Mouse (Mus musculus) hindbrain, embryonic 16.5 days (tissue): Measurements from ENCODE around the gene Dupd1. TPM values are rescaled to one million over a fixed set of nuclear protein-coding genes. Genes with fewer than 3 reads are reported as not detected.

Source experiments
- ATAC-seq: fragments of 200-750 bp; cut with Nextera tagmentation; 2 replicates; pipeline ENCODE4 v1.8.0; 2017; ENCODE audit warnings: moderate TSS enrichment, moderate library complexity
- H3K27ac ChIP-seq: fragments of 300-500 bp; sonication (generic); 2 replicates; pipeline ENCODE4 v1.5.1; 2014; ENCODE audit warnings: low read depth, mild to moderate bottlenecking, control low read depth, low read length, moderate library complexity
- H3K27me3 ChIP-seq: fragments of 300-500 bp; sonication (generic); replicated peaks from 2 replicates; pipeline ENCODE4 v1.6.1; 2014; ENCODE audit warnings: low read length; ENCODE audit not compliant: control insufficient read depth, insufficient read depth
- H3K36me3 ChIP-seq: fragments of 300-500 bp; sonication (generic); 2 replicates; pipeline ENCODE4 v1.6.1; 2014; ENCODE audit warnings: mild to moderate bottlenecking, low read length, moderate library complexity, mixed read lengths; ENCODE audit not compliant: control insufficient read depth, insufficient read depth
- H3K4me1 ChIP-seq: fragments of 300-500 bp; sonication (generic); 2 replicates; pipeline ENCODE4 v1.6.1; 2014; ENCODE audit warnings: low read depth, low read length; ENCODE audit not compliant: control insufficient read depth, insufficient read depth
- H3K4me2 ChIP-seq: fragments of 300-500 bp; sonication (generic); 2 replicates; pipeline ENCODE4 v1.6.1; 2014; ENCODE audit warnings: mild to moderate bottlenecking, low read length, control low read depth, moderate library complexity
- H3K4me3 ChIP-seq: fragments of 300-500 bp; sonication (generic); 2 replicates; pipeline ENCODE4 v1.5.1; 2014; ENCODE audit warnings: mild to moderate bottlenecking, low read length, control low read depth, moderate library complexity
- H3K9ac ChIP-seq: fragments of 300-500 bp; sonication (generic); 2 replicates; pipeline ENCODE4 v1.6.1; 2014; ENCODE audit warnings: low read depth, mild to moderate bottlenecking, control low read depth, low read length, moderate library complexity
- H3K9me3 ChIP-seq: fragments of 300-500 bp; sonication (generic); 2 replicates; pipeline ENCODE4 v1.6.1; 2014; ENCODE audit warnings: mild to moderate bottlenecking, low read length, moderate library complexity; ENCODE audit not compliant: control insufficient read depth
- WGBS: fragments of 180-500 bp; shearing (Covaris S2); extraction: QIAGEN DNeasy Blood & Tissue Kit; methylation state at CpG from one replicate; pipeline ENCODE4 v1.1.7; 2014; 5-methylcytosine and 5-hydroxymethylcytosine counted together
- polyA plus RNA-seq: library from polyadenylated mRNA; unstranded; fragments of >200 nt; fragmentation: Nextera tagmentation; extraction: Ambion mirVana; gene quantifications from 2 replicates; pipeline ENCODE4 v1.2.1, GENCODE M21; 2015

The Dupd1 gene
- polyA plus RNA-seq, 1 experiment from 2014 or later, result not detected

DNA sequence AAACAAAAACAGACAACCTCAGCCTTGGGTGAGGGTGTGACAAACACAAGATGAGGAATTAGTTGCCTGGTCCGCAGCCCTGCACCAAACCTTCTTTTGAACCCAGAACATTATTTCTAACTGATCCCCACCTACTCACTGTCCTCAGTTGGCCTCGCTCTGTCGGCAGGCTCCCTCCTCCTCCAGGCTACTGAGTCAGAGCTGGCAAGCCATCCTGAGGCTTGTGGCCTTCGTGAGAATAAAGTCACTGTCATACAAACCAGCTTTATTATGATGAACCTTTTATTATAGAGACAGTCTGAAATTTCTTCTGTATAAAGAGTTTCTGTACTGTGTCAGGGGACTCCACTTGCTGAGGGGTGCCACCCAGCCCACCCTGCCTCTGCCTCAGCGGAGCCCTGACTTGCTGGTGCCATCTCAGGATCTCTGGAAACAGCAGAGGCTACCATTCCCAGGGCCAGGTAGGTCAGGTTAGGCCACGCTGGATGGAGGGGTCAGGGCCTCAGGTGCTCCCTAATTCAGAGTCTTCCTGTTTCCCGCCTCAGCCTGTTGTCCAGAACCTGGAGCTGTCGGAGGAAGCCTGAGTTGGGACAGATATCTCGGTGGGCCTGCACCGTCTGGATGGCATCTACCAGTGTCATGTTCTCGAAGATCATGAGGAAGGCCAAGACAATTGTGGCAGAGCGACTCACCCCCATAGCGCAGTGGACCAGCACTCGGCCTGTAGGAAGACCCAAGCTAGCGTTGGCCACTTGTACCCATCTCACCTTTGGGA lies 18.9 kb upstream of the Dupd1 start:
- Histone ChIP-seq H3K9me3 (no peaks in the 10 kb centered on the region), H3K27me3 (no peaks in the 10 kb centered on the region), H3K4me1 (no peaks in the 10 kb centered on the region), H3K36me3 (no peaks in the 10 kb centered on the region), H3K9ac (no peak overlapping the region), H3K4me3 (no peak overlapping the region), H3K27ac (no peak overlapping the region), H3K4me2 (no peak overlapping the region)
- WGBS, result 94% methylated on average over 15 of the region's 15 CpGs
- no peak for ATAC-seq

DNA sequence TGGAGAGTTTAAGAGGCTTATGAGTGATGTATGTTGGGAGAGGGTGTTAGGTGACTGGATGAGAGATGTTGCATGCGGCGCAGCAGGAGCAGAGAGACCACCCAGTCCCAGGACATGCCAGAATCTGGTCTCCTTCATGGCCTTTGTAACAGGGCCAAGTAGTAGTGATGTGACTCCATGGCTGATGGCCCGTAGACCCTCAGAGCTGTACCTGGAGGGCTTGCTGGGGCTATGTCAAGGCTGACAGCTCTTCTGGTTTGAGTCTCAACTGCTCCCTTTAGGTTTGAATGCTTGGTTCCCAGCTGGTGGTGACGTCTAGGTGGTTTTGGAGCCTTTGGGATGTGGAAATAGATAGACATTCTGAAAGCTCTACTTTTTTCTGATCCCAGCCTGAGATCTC lies 15.6 kb upstream of the Dupd1 start:
- Histone ChIP-seq H3K4me1 (no peaks in the 10 kb centered on the region), H3K4me2 (no peak overlapping the region), H3K27me3 (no peaks in the 10 kb centered on the region), H3K36me3 (no peaks in the 10 kb centered on the region), H3K4me3 (no peak overlapping the region), H3K27ac (no peak overlapping the region), H3K9me3 (no peaks in the 10 kb centered on the region), H3K9ac (no peak overlapping the region)
- WGBS, result 88% methylated on average over 4 of the region's 4 CpGs
- ATAC-seq, result no peak

- ATAC-seq, result no peak
- H3K9ac ChIP-seq, result no peak overlapping the region
- no peak overlapping the region for H3K27ac ChIP-seq
- no peaks in the 10 kb centered on the region for H3K9me3 ChIP-seq
- H3K4me3 ChIP-seq, result no peak overlapping the region
- H3K4me2 ChIP-seq, result no peak overlapping the region
- H3K36me3 ChIP-seq, result no peaks in the 10 kb centered on the region
- no peaks in the 10 kb centered on the region for H3K4me1 ChIP-seq
- WGBS, result 82% methylated on average over 6 of the region's 6 CpGs
- no peaks in the 10 kb centered on the region for H3K27me3 ChIP-seq
Measured at GRCm38 (mm10) chr14:21729031-21729732, 14.8 kb upstream of the Dupd1 start.

DNA sequence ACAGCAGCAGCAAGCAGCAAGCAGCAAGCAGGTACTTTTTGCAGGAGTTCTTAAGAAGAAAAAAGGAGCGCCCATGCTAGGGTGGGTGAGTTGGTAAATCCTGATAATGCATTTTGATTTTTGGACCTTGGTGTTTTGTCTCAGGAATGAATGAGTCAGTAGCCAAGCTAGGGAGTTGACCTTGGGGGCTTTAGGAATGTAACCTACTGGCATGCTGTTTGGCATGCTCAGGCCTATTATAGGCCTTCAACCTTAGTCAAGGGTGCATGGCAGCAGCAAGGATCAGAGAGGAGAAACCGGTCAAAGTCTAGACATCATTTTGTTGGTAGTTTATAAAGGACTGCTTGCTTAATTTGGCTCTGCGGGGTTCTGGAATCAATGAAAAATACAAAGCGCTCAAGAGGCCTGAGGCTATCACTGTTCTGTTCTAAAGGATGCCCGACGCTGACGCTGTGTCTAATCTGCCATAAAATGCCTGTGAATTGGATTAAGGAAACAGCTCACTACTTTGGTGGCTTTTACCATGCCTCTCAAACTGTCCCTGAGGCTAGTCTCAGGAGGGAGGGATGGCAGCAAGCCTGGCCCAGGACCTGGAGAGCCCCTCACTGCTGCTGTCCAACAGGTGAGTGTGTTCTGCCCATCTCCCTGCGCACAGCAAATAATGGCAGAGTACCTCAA lies 7.8 kb upstream of the Dupd1 start:
- Histone ChIP-seq H3K27me3 (no peaks in the 10 kb centered on the region), H3K27ac (no peak overlapping the region), H3K9ac (no peak overlapping the region), H3K4me3 (no peak overlapping the region), H3K9me3 (no peaks in the 10 kb centered on the region), H3K36me3 (no peaks in the 10 kb centered on the region), H3K4me2 (no peak overlapping the region), H3K4me1 (no peaks in the 10 kb centered on the region)
- no peak for ATAC-seq
- 54% methylated on average over 8 of the region's 8 CpGs for WGBS

- Histone ChIP-seq H3K4me1 (no peaks in the 10 kb centered on the region), H3K4me2 (no peak overlapping the region), H3K4me3 (no peak overlapping the region), H3K9me3 (no peaks in the 10 kb centered on the region), H3K27me3 (no peaks in the 10 kb centered on the region), H3K36me3 (no peaks in the 10 kb centered on the region), H3K9ac (no peak overlapping the region), H3K27ac (no peak overlapping the region)
- no peak for ATAC-seq
- WGBS, result 78% methylated on average over 4 of the region's 4 CpGs
Measured at GRCm38 (mm10) chr14:21720430-21721205, 6.2 kb upstream of the Dupd1 start.

DNA sequence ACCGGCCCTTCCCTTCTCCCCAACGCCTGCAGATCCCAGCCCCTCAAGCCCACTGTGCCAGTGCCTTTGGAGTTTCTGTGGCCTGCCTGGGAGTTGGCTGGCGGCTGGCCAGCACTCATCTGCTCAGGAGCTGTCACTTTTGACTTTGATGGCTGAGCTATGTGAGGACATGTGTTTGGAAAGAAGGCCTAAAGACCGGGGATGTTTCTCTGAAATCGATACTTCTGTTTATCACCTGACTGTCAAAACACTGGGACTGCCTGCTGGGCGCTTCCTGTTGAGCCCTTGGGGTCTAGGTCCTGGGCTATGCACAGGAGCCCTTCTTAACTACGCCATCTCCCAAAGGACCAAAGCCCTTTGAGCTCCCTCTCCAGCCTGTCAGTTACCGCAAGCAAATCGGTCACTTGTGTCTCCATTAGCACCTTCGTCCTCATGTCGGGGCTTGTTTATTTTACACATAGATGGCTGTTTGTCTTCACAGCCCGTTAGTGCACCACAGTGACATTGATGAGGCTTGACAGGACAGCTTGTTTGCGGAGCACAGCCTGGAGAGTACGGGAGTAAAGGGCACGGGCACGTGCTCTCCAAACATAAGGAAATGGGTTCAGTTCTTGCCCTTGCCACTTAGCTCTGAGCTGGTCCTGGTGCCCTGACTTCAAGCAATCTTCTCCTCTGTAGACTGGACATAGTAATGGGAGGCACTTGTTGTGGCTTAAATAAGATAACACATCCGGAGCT lies 5.4 kb upstream of the Dupd1 start:
- 46% methylated on average over 17 of the region's 17 CpGs for WGBS
- no peaks in the 10 kb centered on the region for H3K4me1 ChIP-seq
- H3K36me3 ChIP-seq, result no peaks in the 10 kb centered on the region
- no peak overlapping the region for H3K9ac ChIP-seq
- no peak for ATAC-seq
- no peak overlapping the region for H3K4me3 ChIP-seq
- H3K27me3 ChIP-seq, result no peaks in the 10 kb centered on the region
- no peak overlapping the region for H3K4me2 ChIP-seq
- no peak overlapping the region for H3K27ac ChIP-seq
- H3K9me3 ChIP-seq, result no peaks in the 10 kb centered on the region

- no peak for ATAC-seq
- H3K9me3 ChIP-seq, result no peaks in the 10 kb centered on the region
- no peak overlapping the region for H3K9ac ChIP-seq
- H3K4me2 ChIP-seq, result no peak overlapping the region
- H3K4me1 ChIP-seq, result peaks cover 7% of the 10 kb centered on the region; the same call in 1 of the 2 replicates
- no peak overlapping the region for H3K27ac ChIP-seq
- no peaks in the 10 kb centered on the region for H3K36me3 ChIP-seq
- WGBS, result 79% methylated on average over 2 of the region's 2 CpGs
- H3K4me3 ChIP-seq, result no peak overlapping the region
- no peaks in the 10 kb centered on the region for H3K27me3 ChIP-seq
Measured at GRCm38 (mm10) chr14:21711231-21711630, 3.1 kb downstream of the Dupd1 start.

GRCm38 (mm10) chr14:21709545-21709944 lies 4.8 kb downstream of the Dupd1 start:
- H3K4me2 ChIP-seq, result no peak overlapping the region
- no peak for ATAC-seq
- no peak overlapping the region for H3K9ac ChIP-seq
- no peaks in the 10 kb centered on the region for H3K27me3 ChIP-seq
- H3K4me1 ChIP-seq, result peaks cover 7% of the 10 kb centered on the region; the same call in 1 of the 2 replicates
- no peak overlapping the region for H3K4me3 ChIP-seq
- no peaks in the 10 kb centered on the region for H3K36me3 ChIP-seq
- no peaks in the 10 kb centered on the region for H3K9me3 ChIP-seq
- no peak overlapping the region for H3K27ac ChIP-seq
- 62% methylated on average over 2 of the region's 2 CpGs for WGBS
